Mouse (Mus musculus): ENCODE results near the gene Rufy4.

DNA sequence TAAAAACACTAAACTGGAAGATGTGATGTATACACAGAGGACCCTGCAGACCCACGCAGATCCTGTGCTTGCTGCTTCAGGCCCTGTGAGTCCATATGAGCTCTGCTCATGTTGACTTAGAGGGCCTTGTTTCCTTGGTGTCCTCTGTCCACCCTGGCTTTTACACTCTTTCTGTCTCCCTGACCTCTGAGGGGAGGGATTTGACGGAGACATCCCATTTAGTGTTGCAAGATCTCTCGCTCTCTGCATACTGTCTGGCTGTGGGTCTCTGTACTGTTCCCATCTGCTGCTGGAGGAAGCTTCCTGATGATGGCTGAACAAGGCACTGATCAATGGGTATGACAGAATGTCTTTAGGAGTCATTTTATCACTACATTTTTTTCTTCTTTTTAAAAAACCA, 44.4 kb downstream of the Rufy4 start:
- TF ChIP-seq POLR2A (IDR thresholded peaks at IDR 0.05; ENCODE audit: control insufficient read depth, low read depth, low read length) (no peak), CTCF (IDR thresholded peaks at IDR 0.05; ENCODE audit: control insufficient read depth, insufficient read depth, insufficient replicate concordance, low read depth, low read length) (no peak)
